Mouse (Mus musculus): ENCODE measurements around the gene Strn3. TPM values are rescaled to one million over a fixed set of nuclear protein-coding genes. Genes with fewer than 3 reads are reported as not detected.

The Strn3 gene
- polyA plus RNA-seq, 1 experiment from 2014 or later: 34.9 TPM

GRCm38 (mm10) chr12:51709741-51710140 lies 18.0 kb upstream of the Strn3 start:
- ATAC-seq (replicated peaks; ENCODE audit: insufficient number of reproducible peaks, insufficient read depth, low FRiP score, low read depth): no peak
- Histone ChIP-seq H3K9me3 (replicated peaks) (no peaks in the 10 kb centered on the region), H3K4me1 (replicated peaks) (peaks cover 16% of the 10 kb centered on the region), H3K4me3 (no peak overlapping the region), H3K36me3 (no peaks in the 10 kb centered on the region), H3K27ac (no peak overlapping the region), H3K4me2 (no peak overlapping the region), H3K27me3 (no peaks in the 10 kb centered on the region), H3K9ac (no peak overlapping the region)
- WGBS: 67% methylated on average over 3 of the region's 3 CpGs

GRCm38 (mm10) chr12:51708941-51709686 lies 17.4 kb upstream of the Strn3 start:
- 49% methylated on average over 14 of the region's 14 CpGs for WGBS
- Histone ChIP-seq H3K9ac (no peak overlapping the region), H3K4me1 (replicated peaks) (peaks cover 16% of the 10 kb centered on the region), H3K9me3 (replicated peaks) (no peaks in the 10 kb centered on the region), H3K4me3 (no peak overlapping the region), H3K36me3 (no peaks in the 10 kb centered on the region), H3K27me3 (no peaks in the 10 kb centered on the region), H3K27ac (peak overlapping the region; percentile 64), H3K4me2 (0 out of 2 replicates have a peak overlapping the region, but pooled peaks have one; percentile 13)
- 0 out of 2 replicates have a peak, but pooled peaks have one; percentile 25 for ATAC-seq (replicated peaks; ENCODE audit: insufficient number of reproducible peaks, insufficient read depth, low FRiP score, low read depth)

GRCm38 (mm10) chr12:51706673-51707235 lies 15.1 kb upstream of the Strn3 start:
- H3K36me3 ChIP-seq: no peaks in the 10 kb centered on the region
- H3K27me3 ChIP-seq: no peaks in the 10 kb centered on the region
- H3K4me2 ChIP-seq: no peak overlapping the region
- ATAC-seq (replicated peaks; ENCODE audit: insufficient number of reproducible peaks, insufficient read depth, low FRiP score, low read depth): no peak
- 79% methylated on average over 5 of the region's 5 CpGs for WGBS
- H3K4me1 ChIP-seq (replicated peaks): peaks cover 23% of the 10 kb centered on the region
- H3K9me3 ChIP-seq (replicated peaks): no peaks in the 10 kb centered on the region
- no peak overlapping the region for H3K27ac ChIP-seq
- H3K9ac ChIP-seq: no peak overlapping the region
- no peak overlapping the region for H3K4me3 ChIP-seq

GRCm38 (mm10) chr12:51705778-51706177 lies 14.1 kb upstream of the Strn3 start:
- 55% methylated on average over 12 of the region's 12 CpGs for WGBS
- Histone ChIP-seq H3K4me3 (no peak overlapping the region), H3K36me3 (no peaks in the 10 kb centered on the region), H3K27ac (no peak overlapping the region), H3K4me2 (no peak overlapping the region), H3K27me3 (no peaks in the 10 kb centered on the region), H3K9ac (no peak overlapping the region), H3K9me3 (replicated peaks) (no peaks in the 10 kb centered on the region), H3K4me1 (replicated peaks) (peaks cover 23% of the 10 kb centered on the region)
- ATAC-seq (replicated peaks; ENCODE audit: insufficient number of reproducible peaks, insufficient read depth, low FRiP score, low read depth): no peak

GRCm38 (mm10) chr12:51704572-51704971 lies 12.9 kb upstream of the Strn3 start:
- no peak for ATAC-seq (replicated peaks; ENCODE audit: insufficient number of reproducible peaks, insufficient read depth, low FRiP score, low read depth)
- Histone ChIP-seq H3K27ac (no peak overlapping the region), H3K4me3 (no peak overlapping the region), H3K27me3 (no peaks in the 10 kb centered on the region), H3K4me2 (no peak overlapping the region), H3K4me1 (replicated peaks) (peaks cover 24% of the 10 kb centered on the region), H3K9me3 (replicated peaks) (no peaks in the 10 kb centered on the region), H3K36me3 (no peaks in the 10 kb centered on the region), H3K9ac (no peak overlapping the region)
- WGBS: 71% methylated on average over 7 of the region's 7 CpGs

GRCm38 (mm10) chr12:51703859-51704258 lies 12.2 kb upstream of the Strn3 start:
- 43% methylated on average over 1 of the region's 1 CpGs for whole genome bisulfite sequencing
- no peak overlapping the region for H3K27ac ChIP-seq
- no peaks in the 10 kb centered on the region for H3K36me3 ChIP-seq

GRCm38 (mm10) chr12:51701723-51702122 lies 10.0 kb upstream of the Strn3 start:
- Histone ChIP-seq H3K9me3 (replicated peaks) (no peaks in the 10 kb centered on the region), H3K4me2 (no peak overlapping the region), H3K36me3 (no peaks in the 10 kb centered on the region), H3K4me1 (replicated peaks) (peaks cover 16% of the 10 kb centered on the region), H3K4me3 (no peak overlapping the region), H3K27me3 (no peaks in the 10 kb centered on the region), H3K9ac (no peak overlapping the region), H3K27ac (no peak overlapping the region)
- no peak for ATAC-seq (replicated peaks; ENCODE audit: insufficient number of reproducible peaks, insufficient read depth, low FRiP score, low read depth)

More at GRCm38 (mm10) chr12:51703859-51704258, 12.2 kb upstream of the Strn3 start:
- H3K4me3 ChIP-seq: no peak overlapping the region
- H3K4me1 ChIP-seq (replicated peaks): peaks cover 18% of the 10 kb centered on the region
- H3K9ac ChIP-seq: no peak overlapping the region
- no peak overlapping the region for H3K4me2 ChIP-seq
- no peaks in the 10 kb centered on the region for H3K27me3 ChIP-seq
- no peak for ATAC-seq (replicated peaks; ENCODE audit: insufficient number of reproducible peaks, insufficient read depth, low FRiP score, low read depth)
- no peaks in the 10 kb centered on the region for H3K9me3 ChIP-seq (replicated peaks)

GRCm38 (mm10) chr12:51699623-51700393 lies 8.1 kb upstream of the Strn3 start:
- 44% methylated on average over 8 of the region's 8 CpGs for WGBS
- Histone ChIP-seq H3K27ac (peak overlapping the region; percentile 55), H3K4me3 (no peak overlapping the region), H3K9ac (peak overlapping the region; percentile 30; the same call in 1 of the 2 replicates), H3K4me1 (replicated peaks) (peaks cover 19% of the 10 kb centered on the region), H3K36me3 (no peaks in the 10 kb centered on the region), H3K9me3 (replicated peaks) (no peaks in the 10 kb centered on the region), H3K27me3 (no peaks in the 10 kb centered on the region), H3K4me2 (no peak overlapping the region)
- peak; percentile 68 for ATAC-seq (replicated peaks; ENCODE audit: insufficient number of reproducible peaks, insufficient read depth, low FRiP score, low read depth)

- WGBS: 51% methylated on average over 2 of the region's 2 CpGs
- Histone ChIP-seq H3K9me3 (replicated peaks) (no peaks in the 10 kb centered on the region), H3K4me3 (no peak overlapping the region), H3K27me3 (no peaks in the 10 kb centered on the region), H3K4me2 (no peak overlapping the region), H3K27ac (no peak overlapping the region), H3K9ac (no peak overlapping the region), H3K4me1 (replicated peaks) (peaks cover 27% of the 10 kb centered on the region), H3K36me3 (no peaks in the 10 kb centered on the region)
- ATAC-seq (replicated peaks; ENCODE audit: insufficient number of reproducible peaks, insufficient read depth, low FRiP score, low read depth): no peak
Measured at GRCm38 (mm10) chr12:51696157-51696556, 4.5 kb upstream of the Strn3 start.

- H3K9me3 ChIP-seq (replicated peaks): no peaks in the 10 kb centered on the region
- peak overlapping the region; percentile 69; the same call in 1 of the 2 replicates for H3K27ac ChIP-seq
- H3K9ac ChIP-seq: no peak overlapping the region
- no peaks in the 10 kb centered on the region for H3K36me3 ChIP-seq
- no peak overlapping the region for H3K4me3 ChIP-seq
- peaks cover 23% of the 10 kb centered on the region for H3K4me1 ChIP-seq (replicated peaks)
- 63% methylated on average over 1 of the region's 1 CpGs for WGBS
- H3K27me3 ChIP-seq: no peaks in the 10 kb centered on the region
- H3K4me2 ChIP-seq: no peak overlapping the region
- ATAC-seq (replicated peaks; ENCODE audit: insufficient number of reproducible peaks, insufficient read depth, low FRiP score, low read depth): no peak
Measured at GRCm38 (mm10) chr12:51694966-51695365, 3.3 kb upstream of the Strn3 start.

GRCm38 (mm10) chr12:51694096-51694495 lies 2.4 kb upstream of the Strn3 start:
- H3K9ac ChIP-seq: no peak overlapping the region
- no peak overlapping the region for H3K4me3 ChIP-seq
- H3K27me3 ChIP-seq: no peaks in the 10 kb centered on the region
- no peaks in the 10 kb centered on the region for H3K36me3 ChIP-seq
- no peak for ATAC-seq (replicated peaks; ENCODE audit: insufficient number of reproducible peaks, insufficient read depth, low FRiP score, low read depth)
- H3K27ac ChIP-seq: peak overlapping the region; percentile 69
- no peak overlapping the region for H3K4me2 ChIP-seq
- no peaks in the 10 kb centered on the region for H3K9me3 ChIP-seq (replicated peaks)
- H3K4me1 ChIP-seq (replicated peaks): peaks cover 24% of the 10 kb centered on the region
